Mouse (Mus musculus): ENCODE results near the gene Ksr2. TPM values are rescaled to one million over a fixed set of nuclear protein-coding genes. Genes with fewer than 3 reads are reported as not detected.

The Ksr2 gene
- total and polyA plus RNA-seq, 3 experiments: 0.36 to 1.3 (median 1.2) TPM

DNA sequence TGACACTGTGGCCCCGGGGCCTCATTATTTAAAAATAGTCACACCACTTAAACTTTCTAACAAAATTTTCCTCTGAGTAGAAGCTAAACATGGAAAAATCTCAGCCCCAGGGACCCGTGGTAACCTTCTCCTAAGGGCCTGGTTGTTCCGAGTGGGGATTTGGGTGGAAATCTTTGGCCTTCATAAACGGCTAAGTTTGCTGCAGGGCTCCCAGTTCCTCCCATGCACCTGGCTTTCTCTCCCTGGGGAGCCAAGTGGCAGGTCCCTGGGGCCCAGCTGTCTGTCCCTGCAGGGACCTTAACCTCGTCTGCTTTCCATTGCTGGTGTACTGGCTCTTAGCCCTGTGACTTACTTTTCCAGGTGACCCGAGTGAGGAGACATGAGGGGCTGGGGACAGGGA, 74.4 kb downstream of the Ksr2 start (continued):
- TF ChIP-seq MEF2A (IDR thresholded peaks at IDR 0.05; ENCODE audit: borderline replicate concordance, low read depth, low read length) (peak; percentile 98), MXI1 (IDR thresholded peaks at IDR 0.05; ENCODE audit: low read depth, low read length) (peak; percentile 38), JUN (IDR thresholded peaks at IDR 0.05; ENCODE audit: insufficient read depth, low read depth, low read length) (no peak; the same call in 1 of the 2 replicates), TBP (conservative IDR thresholded peaks at IDR 0.05; ENCODE audit: low read depth, low read length) (no peak), ELF1 (IDR thresholded peaks at IDR 0.05; ENCODE audit: low read depth, low read length) (no peak), USF1 (IDR thresholded peaks at IDR 0.05; ENCODE audit: low read depth, low read length) (no peak), MAX (IDR thresholded peaks at IDR 0.05; ENCODE audit: low read length) (peak; percentile 12; the same call in 1 of the 2 replicates), GABPA (IDR thresholded peaks at IDR 0.05; ENCODE audit: insufficient replicate concordance, low read depth, low read length) (no peak), MYC (IDR thresholded peaks at IDR 0.05; ENCODE audit: low read depth, low read length) (peak; percentile 32; the same call in 1 of the 2 replicates), MAZ (IDR thresholded peaks at IDR 0.05; ENCODE audit: low read depth, low read length) (0 out of 2 replicates have a peak, but pooled peaks have one; percentile 14), SIN3A (IDR thresholded peaks at IDR 0.05; ENCODE audit: low read length) (0 out of 2 replicates have a peak, but pooled peaks have one; percentile 47), ZNF384 (IDR thresholded peaks at IDR 0.05; ENCODE audit: low read depth, low read length) (peak; percentile 68; the same call in 1 of the 2 replicates), RAD21 (IDR thresholded peaks at IDR 0.05; ENCODE audit: low read depth, low read length) (no peak; the same call in none of the 2 replicates)

GRCm38 (mm10) chr5:117488670-117489325, 75.0 kb downstream of the Ksr2 start:
- H3K4me2 ChIP-seq (ENCODE audit: insufficient read depth, low read depth, poor library complexity, severe bottlenecking): peak overlapping the region; percentile 80
- peak overlapping the region; percentile 77 for H3K27ac ChIP-seq (ENCODE audit: insufficient read depth, low read depth)
- dilution Hi-C loops (cut with MboI; ENCODE audit: extremely low pct_ligation_motif_present, extremely low pct_unique_long_range_greater_than_20kb, low sequenced_read_pairs): no loop called here
- peak overlapping the region; percentile 28; the same call in 1 of the 2 replicates for H3K9ac ChIP-seq (ENCODE audit: insufficient read depth, low read depth)
- peak; percentile 78 for DNase-seq (ENCODE audit: extremely low read depth)
- H3K27me3 ChIP-seq (replicated peaks): no peaks in the 10 kb centered on the region
- no peak for TF ChIP-seq PAX5 (IDR thresholded peaks at IDR 0.05; ENCODE audit: low read length)
- TF ChIP-seq MXI1 (IDR thresholded peaks at IDR 0.05; ENCODE audit: low read depth, low read length): no peak
- TF ChIP-seq ZNF384 (IDR thresholded peaks at IDR 0.05; ENCODE audit: low read depth, low read length): peak; percentile 94
- TF ChIP-seq USF2 (conservative IDR thresholded peaks at IDR 0.05; ENCODE audit: low read depth, low read length): no peak
- peak; percentile 67; the same call in 1 of the 2 replicates for TF ChIP-seq ELF1 (IDR thresholded peaks at IDR 0.05; ENCODE audit: low read depth, low read length)
- no peak for TF ChIP-seq CTCF (conservative IDR thresholded peaks at IDR 0.05 in 1 of 2, IDR thresholded peaks at IDR 0.05 in 1 of 2; ENCODE audit: low read depth in 2 of 2, low read length in 2 of 2)
- no peak for TF ChIP-seq POLR2AphosphoS2 (IDR thresholded peaks at IDR 0.05; ENCODE audit: low read depth, low read length)
- no peak for TF ChIP-seq SIN3A (IDR thresholded peaks at IDR 0.05; ENCODE audit: low read length)
- TF ChIP-seq UBTF (IDR thresholded peaks at IDR 0.05; ENCODE audit: low read depth, low read length): peak; percentile 29; the same call in 1 of the 2 replicates
- no peak for TF ChIP-seq EP300 (IDR thresholded peaks at IDR 0.05; ENCODE audit: low read length)
- TF ChIP-seq JUN (IDR thresholded peaks at IDR 0.05; ENCODE audit: insufficient read depth, low read depth, low read length): no peak
- TF ChIP-seq JUND (conservative IDR thresholded peaks at IDR 0.05; ENCODE audit: low read depth, low read length): no peak
- TF ChIP-seq POLR2A (IDR thresholded peaks at IDR 0.05; ENCODE audit: low read depth, low read length): peak; percentile 45
- TF ChIP-seq BHLHE40 (IDR thresholded peaks at IDR 0.05; ENCODE audit: low read depth, low read length): no peak
- peak; percentile 97 for TF ChIP-seq TBP (conservative IDR thresholded peaks at IDR 0.05; ENCODE audit: low read depth, low read length)
- TF ChIP-seq ZKSCAN1 (IDR thresholded peaks at IDR 0.05; ENCODE audit: borderline replicate concordance, low read depth, low read length): no peak
- TF ChIP-seq MAZ (IDR thresholded peaks at IDR 0.05; ENCODE audit: low read depth, low read length): 0 out of 2 replicates have a peak, but pooled peaks have one; percentile 44
- no peak for TF ChIP-seq MAFK (IDR thresholded peaks at IDR 0.05; ENCODE audit: insufficient replicate concordance, low read length)
- no peak for TF ChIP-seq GABPA (IDR thresholded peaks at IDR 0.05; ENCODE audit: insufficient replicate concordance, low read depth, low read length)
- peak; percentile 28; the same call in 1 of the 2 replicates for TF ChIP-seq MYC (IDR thresholded peaks at IDR 0.05; ENCODE audit: low read depth, low read length)
- TF ChIP-seq CHD1 (IDR thresholded peaks at IDR 0.05; ENCODE audit: low read depth, low read length): no peak
- TF ChIP-seq USF1 (IDR thresholded peaks at IDR 0.05; ENCODE audit: low read depth, low read length): no peak
- no peak for TF ChIP-seq ZMIZ1 (IDR thresholded peaks at IDR 0.05; ENCODE audit: low read depth, low read length)
- no peak for TF ChIP-seq CHD2 (IDR thresholded peaks at IDR 0.05; ENCODE audit: low read length)
- no peak for TF ChIP-seq KAT2A (IDR thresholded peaks at IDR 0.05; ENCODE audit: insufficient replicate concordance, low read length)
- no peaks in the 10 kb centered on the region for H3K79me2 ChIP-seq (replicated peaks; ENCODE audit: control insufficient read depth, extremely low read depth, insufficient read depth, poor library complexity, severe bottlenecking)
- H3K4me3 ChIP-seq (replicated peaks in 1 of 3; ENCODE audit: low read depth in 2 of 3, low read length in 2 of 3, poor library complexity in 1 of 3): peak overlapping the region in 2 of 3 experiments; percentile 18 to 32
- no peaks in the 10 kb centered on the region for H3K9me3 ChIP-seq (replicated peaks; ENCODE audit: low read length)
- H3K36me3 ChIP-seq (replicated peaks in 1 of 2; ENCODE audit: control insufficient read depth in 1 of 2, insufficient read depth in 1 of 2, low read length in 1 of 2): no peaks in the 10 kb centered on the region
- in situ Hi-C loops (cut with MboI; ENCODE audit: low pct_ligation_motif_present, low pct_unique_long_range_greater_than_20kb, low sequenced_read_pairs): loop anchor here (10.0 kb wide), 1 partner anchor 104 kb away; the partner anchor contains the start of gene Rfc5
- H3K4me1 ChIP-seq (ENCODE audit: control insufficient read depth in 1 of 2, insufficient read depth in 2 of 2): peaks cover 25 to 63% of the 10 kb centered on the region in 2 experiments
